Mouse (Mus musculus): Measurements from ENCODE around the gene Mob1b.

- no peak for TF ChIP-seq CTCF (IDR thresholded peaks at IDR 0.05; ENCODE audit: borderline replicate concordance, insufficient read depth, low read length)
- TF ChIP-seq POLR2A (IDR thresholded peaks at IDR 0.05; ENCODE audit: low read depth, low read length): no peak
Observed at GRCm38 (mm10) chr5:88690681-88691505, 29.8 kb upstream of the Mob1b start.
